Mouse (Mus musculus) heart, embryonic 12.5 days (tissue): ENCODE results near the gene Gpx4. TPM values are rescaled to one million over a fixed set of nuclear protein-coding genes. Genes with fewer than 3 reads are reported as not detected.
"Not testable (repeated sequence)": the region's sequence is repeated elsewhere in the genome, so short reads cannot be mapped to it uniquely, and the experiment has no call there.

Source experiments
- ATAC-seq: fragments of 200-750 bp; cut with Nextera tagmentation; 2 replicates; pipeline ENCODE4 v1.8.0; 2017; ENCODE audit warnings: moderate TSS enrichment, moderate library complexity; ENCODE audit not compliant: insufficient number of reproducible peaks, low FRiP score
- H3K27ac ChIP-seq: fragments of 300-500 bp; sonication (generic); 2 replicates; pipeline ENCODE4 v1.5.1; 2016; ENCODE audit warnings: mild to moderate bottlenecking, moderate library complexity; ENCODE audit not compliant: poor library complexity, severe bottlenecking
- H3K27me3 ChIP-seq: fragments of 300-500 bp; sonication (generic); replicated peaks from 2 replicates; pipeline ENCODE4 v1.6.1; 2016; ENCODE audit warnings: mild to moderate bottlenecking, moderate library complexity
- H3K36me3 ChIP-seq: fragments of 300-500 bp; sonication (generic); 2 replicates; pipeline ENCODE4 v1.6.1; 2016; ENCODE audit warnings: mild to moderate bottlenecking, moderate library complexity
- H3K4me1 ChIP-seq: fragments of 300-500 bp; sonication (generic); replicated peaks from 2 replicates; pipeline ENCODE4 v1.6.1; 2016; ENCODE audit warnings: mild to moderate bottlenecking
- H3K4me2 ChIP-seq: fragments of 300-500 bp; sonication (generic); 2 replicates; pipeline ENCODE4 v1.6.1; 2016; ENCODE audit warnings: mild to moderate bottlenecking, moderate library complexity
- H3K4me3 ChIP-seq: fragments of 300-500 bp; sonication (generic); 2 replicates; pipeline ENCODE4 v1.5.1; 2016; ENCODE audit warnings: mild to moderate bottlenecking
- H3K9ac ChIP-seq: fragments of 300-500 bp; sonication (generic); 2 replicates; pipeline ENCODE4 v1.6.1; 2016; ENCODE audit warnings: mild to moderate bottlenecking, moderate library complexity
- H3K9me3 ChIP-seq: fragments of 300-500 bp; sonication (generic); replicated peaks from 2 replicates; pipeline ENCODE4 v1.6.1; 2016; ENCODE audit warnings: mild to moderate bottlenecking, moderate library complexity
- WGBS: fragments of 180-500 bp; shearing (Covaris S2); methylation state at CpG from one replicate; pipeline ENCODE4 v1.1.7; 2016; 5-methylcytosine and 5-hydroxymethylcytosine counted together
- polyA plus RNA-seq: library from polyadenylated mRNA; unstranded; fragments of >200 nt; fragmentation: Nextera tagmentation; extraction: Ambion mirVana; gene quantifications from 2 replicates; pipeline ENCODE4 v1.2.1, GENCODE M21; 2016

The Gpx4 gene
- polyA plus RNA-seq, 1 experiment from 2014 or later, result 717 TPM

GRCm38 (mm10) chr10:80033511-80034391 lies 13.2 kb upstream of the Gpx4 start:
- Histone ChIP-seq H3K36me3 (peaks cover 53% of the 10 kb centered on the region), H3K4me3 (no peak overlapping the region), H3K4me2 (peak overlapping the region; percentile 20; the same call in 1 of the 2 replicates), H3K27me3 (no peaks in the 10 kb centered on the region), H3K9me3 (no peaks in the 10 kb centered on the region), H3K27ac (peak overlapping the region; percentile 78), H3K4me1 (peaks cover 45% of the 10 kb centered on the region), H3K9ac (peak overlapping the region; percentile 40)
- ATAC-seq, result 0 out of 2 replicates have a peak, but pooled peaks have one; percentile 11
- WGBS, result 25% methylated on average over 9 of the region's 9 CpGs

DNA sequence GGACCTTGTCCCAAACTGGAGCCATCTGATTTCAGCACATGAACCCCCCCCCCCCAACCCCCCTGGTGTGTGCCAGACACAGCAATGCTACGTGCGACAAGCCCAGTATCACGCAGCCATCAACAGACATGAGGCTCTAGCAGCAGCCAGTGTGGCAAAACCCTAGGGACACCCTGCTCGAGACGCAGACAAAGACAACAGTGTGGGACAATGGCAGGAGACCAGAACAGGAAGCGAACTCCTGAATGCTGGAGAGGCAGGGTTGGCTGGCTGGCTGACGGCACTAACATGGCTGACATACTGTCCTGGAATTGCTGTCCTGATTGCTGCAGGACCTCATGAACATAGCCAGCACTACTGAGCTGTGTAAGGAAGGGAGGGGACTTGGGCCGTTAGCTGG lies 11.8 kb upstream of the Gpx4 start:
- Histone ChIP-seq H3K9ac (no peak overlapping the region; the same call in 1 of the 2 replicates), H3K4me1 (peaks cover 48% of the 10 kb centered on the region)
- WGBS, result 69% methylated on average over 8 of the region's 8 CpGs

GRCm38 (mm10) chr10:80035686-80036085 lies 11.3 kb upstream of the Gpx4 start:
- WGBS, result 85% methylated on average over 5 of the region's 5 CpGs
- Histone ChIP-seq H3K27ac (0 out of 2 replicates have a peak overlapping the region, but pooled peaks have one; percentile 78), H3K36me3 (peaks cover 45% of the 10 kb centered on the region), H3K4me2 (no peak overlapping the region), H3K9ac (no peak overlapping the region; the same call in 1 of the 2 replicates), H3K4me1 (peaks cover 48% of the 10 kb centered on the region), H3K9me3 (no peaks in the 10 kb centered on the region), H3K4me3 (no peak overlapping the region), H3K27me3 (no peaks in the 10 kb centered on the region)
- ATAC-seq, result no peak

More for the DNA sequence above, 11.8 kb upstream of the Gpx4 start:
- Histone ChIP-seq H3K4me2 (no peak overlapping the region), H3K4me3 (no peak overlapping the region), H3K9me3 (no peaks in the 10 kb centered on the region), H3K27me3 (no peaks in the 10 kb centered on the region), H3K27ac (0 out of 2 replicates have a peak overlapping the region, but pooled peaks have one; percentile 78), H3K36me3 (peaks cover 48% of the 10 kb centered on the region)
- no peak for ATAC-seq

DNA sequence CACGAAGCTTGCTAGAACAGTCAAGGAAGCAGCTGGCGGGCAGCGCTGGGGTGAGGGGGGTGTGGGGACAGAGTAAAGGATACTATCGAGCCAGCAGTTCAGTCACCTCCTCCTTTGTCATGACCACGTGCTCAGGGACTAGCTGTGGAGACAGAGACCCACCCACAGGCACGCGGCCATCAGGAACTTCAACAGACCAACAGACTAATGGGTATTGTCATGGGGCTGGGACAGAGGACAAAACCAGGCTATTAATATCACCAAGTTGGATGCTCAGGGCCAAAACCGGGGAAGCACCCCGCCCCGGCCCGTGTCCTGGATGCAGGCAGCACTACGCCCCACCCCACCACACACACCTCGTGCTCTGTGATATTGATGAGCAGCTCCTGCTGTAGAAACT lies 10.1 kb upstream of the Gpx4 start:
- Histone ChIP-seq H3K4me2 (no peak overlapping the region), H3K4me3 (no peak overlapping the region), H3K9ac (no peak overlapping the region; the same call in 1 of the 2 replicates), H3K36me3 (peaks cover 40% of the 10 kb centered on the region), H3K9me3 (no peaks in the 10 kb centered on the region), H3K27ac (no peak overlapping the region), H3K4me1 (peaks cover 48% of the 10 kb centered on the region), H3K27me3 (no peaks in the 10 kb centered on the region)
- 91% methylated on average over 13 of the region's 13 CpGs for WGBS
- ATAC-seq, result no peak

- Histone ChIP-seq H3K9me3 (no peaks in the 10 kb centered on the region), H3K4me3 (peak within 1 kb of the TSS; percentile 62), H3K4me2 (peak within 1 kb of the TSS; percentile 74), H3K36me3 (peaks cover 38% of the 10 kb centered on the region), H3K27ac (0 out of 2 replicates have a peak within 1 kb of the TSS, but pooled peaks have one; percentile 12), H3K4me1 (peaks cover 23% of the 10 kb centered on the region), H3K27me3 (no peaks in the 10 kb centered on the region), H3K9ac (peak within 1 kb of the TSS; percentile 78)
- under 1% methylated on average over 40 of the region's 40 CpGs for WGBS
- peak; percentile 97 for ATAC-seq
These were observed 7.4 kb upstream of the Gpx4 start, which contains the start of gene Polr2e for GRCm38 (mm10) chr10:80039559-80039979. TSS of gene Polr2e (minus strand) at chr10:80039795.

- not testable (repeated sequence) for H3K9ac ChIP-seq, H3K4me3 ChIP-seq, H3K27me3 ChIP-seq, H3K27ac ChIP-seq, H3K4me2 ChIP-seq, ATAC-seq, H3K9me3 ChIP-seq
- WGBS, result 82% methylated on average over 8 of the region's 8 CpGs
- Histone ChIP-seq H3K36me3 (peaks cover 19% of the 10 kb centered on the region), H3K4me1 (peaks cover 14% of the 10 kb centered on the region)
These were observed 5.4 kb upstream of the Gpx4 start for GRCm38 (mm10) chr10:80041409-80042060.

- WGBS, result 50% methylated on average over 4 of the region's 4 CpGs
- Histone ChIP-seq H3K4me1 (peaks cover 21% of the 10 kb centered on the region), H3K9ac (no peak overlapping the region), H3K36me3 (no peaks in the 10 kb centered on the region), H3K4me3 (no peak overlapping the region), H3K27ac (no peak overlapping the region), H3K9me3 (no peaks in the 10 kb centered on the region), H3K27me3 (no peaks in the 10 kb centered on the region), H3K4me2 (no peak overlapping the region)
- no peak for ATAC-seq
These were observed 2.9 kb upstream of the Gpx4 start for GRCm38 (mm10) chr10:80044087-80044486.

DNA sequence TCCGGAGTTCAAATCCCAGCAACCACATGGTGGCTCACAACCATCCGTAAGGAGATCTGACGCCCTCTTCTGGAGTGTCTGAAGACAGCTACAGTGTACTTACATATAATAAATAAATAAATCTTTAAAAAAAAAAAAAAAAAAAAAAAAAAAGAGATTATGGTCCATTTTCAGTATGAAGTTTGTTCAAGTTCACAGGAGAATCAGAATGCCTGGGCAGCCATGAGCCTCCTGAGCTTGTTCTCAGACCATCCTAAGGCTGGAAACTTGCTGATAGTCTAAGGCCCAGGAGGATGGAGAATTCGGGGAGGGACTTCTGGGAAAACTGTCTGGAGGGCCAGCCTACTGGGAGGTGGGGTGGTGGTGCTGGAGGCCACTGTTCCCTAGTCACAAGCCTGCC lies 1.6 kb upstream of the Gpx4 start:
- not testable (repeated sequence) for H3K4me2 ChIP-seq

DNA sequence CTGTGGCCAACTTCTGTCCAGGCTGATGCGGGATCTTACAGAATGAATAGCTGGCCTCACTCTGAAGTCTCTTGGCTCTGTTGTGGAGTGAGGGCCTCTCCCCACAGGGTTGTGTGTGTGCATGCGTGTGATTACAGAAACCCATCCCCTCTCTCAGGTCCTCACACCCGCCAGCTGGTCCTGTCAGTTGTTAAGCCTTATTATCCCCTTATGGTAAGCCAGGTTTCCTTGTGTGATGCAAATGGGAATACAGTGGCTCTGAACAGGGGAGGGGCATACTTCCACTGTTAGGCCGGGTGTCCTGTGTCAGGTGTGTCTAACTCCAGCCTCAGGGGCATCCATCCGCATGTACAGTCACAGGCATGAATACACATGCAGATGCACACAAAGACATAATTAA lies 1.2 kb upstream of the Gpx4 start:
- WGBS, result 87% methylated on average over 5 of the region's 5 CpGs
- no peaks in the 10 kb centered on the region for H3K9me3 ChIP-seq

More for the DNA sequence above, 1.6 kb upstream of the Gpx4 start:
- H3K9me3 ChIP-seq, H3K27me3 ChIP-seq, H3K4me3 ChIP-seq, H3K27ac ChIP-seq, H3K36me3 ChIP-seq, H3K9ac ChIP-seq, ATAC-seq: not testable (repeated sequence)
- 75% methylated on average over 4 of the region's 4 CpGs for WGBS
- peaks cover 21% of the 10 kb centered on the region for H3K4me1 ChIP-seq

DNA sequence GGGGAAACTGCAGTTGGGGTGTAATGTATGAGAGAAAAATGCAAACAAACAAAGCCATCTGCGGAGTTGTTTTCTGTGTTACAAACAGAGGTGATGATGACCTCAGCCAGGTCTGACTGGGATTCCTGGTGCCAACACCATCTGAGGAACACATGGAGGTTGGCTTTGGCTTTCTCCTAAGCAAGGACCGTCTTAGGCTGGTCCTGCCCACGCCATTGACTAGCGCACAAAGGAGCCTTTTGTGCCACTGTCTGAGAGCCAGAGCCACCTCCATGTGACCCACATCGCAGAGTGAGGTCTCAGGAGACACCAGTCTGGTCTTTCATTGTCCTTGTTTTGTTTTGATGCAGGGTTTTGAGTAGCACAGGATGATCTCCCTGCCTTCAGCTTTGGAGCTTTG lies 1.4 kb downstream of the Gpx4 start:
- Histone ChIP-seq H3K9me3 (no peaks in the 10 kb centered on the region), H3K27ac (no peak overlapping the region), H3K36me3 (no peaks in the 10 kb centered on the region), H3K4me1 (peaks cover 45% of the 10 kb centered on the region), H3K9ac (no peak overlapping the region), H3K4me3 (no peak overlapping the region), H3K4me2 (no peak overlapping the region), H3K27me3 (no peaks in the 10 kb centered on the region)
- no peak for ATAC-seq
- 33% methylated on average over 5 of the region's 5 CpGs for WGBS

More for the DNA sequence above, 1.2 kb upstream of the Gpx4 start:
- H3K27ac ChIP-seq, result no peak overlapping the region
- no peak for ATAC-seq
- H3K4me1 ChIP-seq, result peaks cover 25% of the 10 kb centered on the region
- no peak overlapping the region for H3K9ac ChIP-seq
- H3K36me3 ChIP-seq, result no peaks in the 10 kb centered on the region
- no peaks in the 10 kb centered on the region for H3K27me3 ChIP-seq
- no peak overlapping the region for H3K4me2 ChIP-seq
- no peak overlapping the region for H3K4me3 ChIP-seq

DNA sequence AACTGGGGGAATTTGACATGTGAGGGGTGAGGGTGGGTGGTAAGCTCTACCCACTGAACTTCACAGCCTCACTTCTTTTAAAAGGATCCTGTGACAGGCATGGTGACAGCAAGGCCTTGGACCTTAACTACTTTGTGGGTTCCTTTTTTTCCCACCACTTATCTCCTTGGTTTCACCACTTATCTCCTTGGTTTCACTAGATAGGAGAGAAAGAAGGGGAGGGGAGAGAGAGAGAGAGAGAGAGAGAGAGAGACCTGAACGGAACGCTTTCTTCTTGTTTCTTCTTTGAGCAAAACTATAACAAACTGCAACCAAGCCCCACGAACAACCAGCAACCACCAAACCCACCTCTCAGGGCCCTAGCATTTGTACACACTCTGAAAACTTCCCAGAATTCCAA lies 1.9 kb downstream of the Gpx4 start:
- no peak overlapping the region for H3K4me3 ChIP-seq
- WGBS, result 37% methylated on average over 3 of the region's 3 CpGs
- H3K36me3 ChIP-seq, result no peaks in the 10 kb centered on the region
- 0 out of 2 replicates have a peak overlapping the region, but pooled peaks have one; percentile 30 for H3K27ac ChIP-seq
- no peak overlapping the region for H3K9ac ChIP-seq
- H3K4me2 ChIP-seq, result no peak overlapping the region
- H3K9me3 ChIP-seq, result no peaks in the 10 kb centered on the region
- no peak for ATAC-seq
- no peaks in the 10 kb centered on the region for H3K27me3 ChIP-seq
- peaks cover 45% of the 10 kb centered on the region for H3K4me1 ChIP-seq
